Mouse (Mus musculus) olfactory bulb, adult 2 months (tissue): ENCODE measurements around the gene Dpep3.

Experiments used
- CTCF ChIP-seq: fragments of 200-500 bp; IDR thresholded peaks from 2 replicates; pipeline ENCODE4 v1.5.1; 2012; ENCODE audit warnings: low read depth, mild to moderate bottlenecking, low read length, moderate library complexity; ENCODE audit not compliant: insufficient read depth
- POLR2A ChIP-seq: fragments of 200-500 bp; IDR thresholded peaks from 2 replicates; pipeline ENCODE4 v1.6.1; 2012; ENCODE audit warnings: mild to moderate bottlenecking, low read depth, low read length, moderate library complexity; ENCODE audit not compliant: insufficient read depth

DNA sequence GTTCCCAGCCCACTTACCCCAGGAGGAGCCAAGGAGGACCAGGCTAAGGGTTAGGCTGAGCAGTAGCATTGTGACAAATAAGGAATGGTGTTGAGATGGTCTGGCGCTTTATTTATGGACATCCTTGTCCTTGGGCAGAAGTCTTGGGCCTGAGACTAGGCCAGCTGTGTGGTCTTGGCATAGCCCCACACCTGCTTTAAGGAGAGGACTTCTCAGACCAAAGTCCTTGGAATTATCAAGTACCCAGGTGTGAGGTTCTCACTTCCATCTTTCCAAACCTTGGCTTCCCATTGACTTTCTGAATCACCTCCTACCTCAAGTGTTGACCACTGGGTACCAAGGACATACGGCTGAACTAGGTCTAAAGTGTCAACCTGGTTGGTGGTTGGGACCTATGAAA is 45.5 kb downstream of the Dpep3 start, which contains the start of gene Ctrl:
- TF ChIP-seq POLR2A, result no peak
- no peak for TF ChIP-seq CTCF
